Mouse (Mus musculus) left cerebral cortex, adult 2 months (tissue): ENCODE results near the gene Cog2. TPM values are rescaled to one million over a fixed set of nuclear protein-coding genes. Genes with fewer than 3 reads are reported as not detected.

Experiments used
- DNase-seq, 2 experiments: peaks; one replicate each; pipeline ENCODE4 v3.0.0; 2021 to 2022; ENCODE audit warnings: low spot score in 2 of 2, mixed read lengths in 1 of 2; ENCODE audit errors: extremely low spot score in 1 of 2
- H3K27ac ChIP-seq: fragments of 200-600 bp; 2 replicates; pipeline ENCODE4 v1.8.1; 2022
- H3K4me3 ChIP-seq: fragments of 200-600 bp; 2 replicates; pipeline ENCODE4 v1.8.1; 2022
- CTCF ChIP-seq: fragments of 200-600 bp; IDR thresholded peaks from 2 replicates; pipeline ENCODE4 v1.8.1; 2022; ENCODE audit warnings: antibody characterized with exemption, mild to moderate bottlenecking, moderate library complexity
- intact Hi-C: fragments of 180-260 bp; cut with DNase I; formaldehyde crosslinking; loops from one replicate; pipeline ENCODE4 v1.15.1; 2025
- total RNA-seq, 2 experiments: library from RNA; stranded (reverse); gene quantifications; 2 replicates each; pipeline ENCODE4 v1.2.3; 2021

Gene Cog2
- total RNA-seq, 2 experiments from 2014 or later, result 35.1 to 46.5 TPM

DNA sequence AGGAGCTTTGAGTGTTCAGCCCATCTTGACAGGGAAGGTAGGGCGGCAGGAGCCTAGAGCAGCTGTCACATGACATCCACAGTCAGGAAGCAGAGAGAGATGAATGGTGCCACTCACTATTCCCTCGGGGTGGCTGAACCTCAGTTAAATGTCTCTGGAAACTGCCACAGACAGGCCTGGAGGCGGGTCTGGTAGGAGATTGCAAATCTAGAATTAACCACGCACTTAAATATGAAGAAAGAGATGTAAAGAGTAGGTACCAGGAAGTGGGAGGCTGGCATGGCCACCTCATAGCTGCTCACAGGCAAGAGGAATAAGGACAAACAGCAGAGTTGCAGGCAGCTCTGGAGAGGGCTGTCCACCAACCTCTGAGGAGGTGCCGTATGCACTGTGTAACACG, 3.4 kb upstream of the Cog2 start:
- DNase-seq, result no peak
- intact Hi-C loops, result loop anchor here (2.0 to 5.0 kb wide), 2 partner anchors 115 to 130 kb away; no protein-coding TSS in a partner anchor
- Histone ChIP-seq H3K27ac (peak overlapping the region; percentile 81), H3K4me3 (no peak overlapping the region)
- TF ChIP-seq CTCF, result no peak

GRCm38 (mm10) chr8:124521946-124522345, 1.4 kb downstream of the Cog2 start:
- peak overlapping the region; percentile 96 for H3K4me3 ChIP-seq
- no peak overlapping the region for H3K27ac ChIP-seq
- no peak for DNase-seq
- no peak for TF ChIP-seq CTCF
- intact Hi-C loops, result loop anchor here (2.0 kb wide), 1 partner anchor 87 kb away; no protein-coding TSS in a partner anchor

DNA sequence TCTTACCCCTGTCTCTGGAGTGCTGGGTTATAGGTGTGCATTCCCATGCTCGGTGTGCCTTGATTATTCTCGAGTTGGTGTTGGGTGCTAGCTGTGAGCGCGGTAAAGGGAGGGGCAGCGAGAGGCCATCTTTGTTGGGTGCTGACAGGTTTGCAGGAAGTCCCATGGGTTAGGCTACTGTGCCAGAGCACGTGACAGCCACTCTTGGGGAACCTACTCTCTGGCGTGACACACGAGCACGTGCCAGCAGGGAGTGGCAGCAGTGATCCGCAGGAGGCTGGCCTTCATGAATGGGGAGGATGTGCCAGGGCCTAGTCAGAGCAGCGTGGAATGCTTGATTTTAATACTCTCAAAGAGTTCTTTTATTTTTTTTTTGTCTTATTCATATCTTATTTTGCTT, 5.7 kb downstream of the Cog2 start:
- H3K4me3 ChIP-seq, result no peak overlapping the region
- no peak for TF ChIP-seq CTCF
- intact Hi-C loops, result no loop called here
- DNase-seq, result no peak
- H3K27ac ChIP-seq, result no peak overlapping the region

DNA sequence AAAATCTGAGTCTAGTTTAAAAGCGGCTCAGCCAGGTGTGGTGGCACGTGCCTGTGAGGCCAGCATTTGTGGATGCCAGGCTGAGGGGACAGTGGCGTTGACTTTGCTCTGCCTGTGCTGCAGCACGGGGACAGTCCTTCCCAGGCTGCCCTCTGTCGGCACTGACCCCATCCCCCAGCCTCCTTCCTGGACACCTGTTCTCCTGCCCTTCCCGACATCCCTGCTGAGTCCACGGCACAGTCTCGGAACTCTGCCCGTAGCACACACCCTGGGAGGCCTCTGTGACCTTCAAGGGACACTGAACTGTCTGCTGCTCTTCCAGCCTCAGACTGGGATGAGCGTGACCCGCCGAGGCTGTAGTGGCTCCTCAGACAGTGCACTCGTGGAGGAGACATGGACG, 9.5 kb downstream of the Cog2 start:
- no peak for DNase-seq
- intact Hi-C loops, result no loop called here
- Histone ChIP-seq H3K27ac (peak overlapping the region; percentile 22), H3K4me3 (no peak overlapping the region)
- TF ChIP-seq CTCF, result no peak

GRCm38 (mm10) chr8:124530556-124530955, 10.0 kb downstream of the Cog2 start:
- no peak for TF ChIP-seq CTCF
- Histone ChIP-seq H3K27ac (peak overlapping the region; percentile 22), H3K4me3 (no peak overlapping the region)
- intact Hi-C loops, result no loop called here
- DNase-seq, result peak in 1 of 2 experiments; percentile 53

DNA sequence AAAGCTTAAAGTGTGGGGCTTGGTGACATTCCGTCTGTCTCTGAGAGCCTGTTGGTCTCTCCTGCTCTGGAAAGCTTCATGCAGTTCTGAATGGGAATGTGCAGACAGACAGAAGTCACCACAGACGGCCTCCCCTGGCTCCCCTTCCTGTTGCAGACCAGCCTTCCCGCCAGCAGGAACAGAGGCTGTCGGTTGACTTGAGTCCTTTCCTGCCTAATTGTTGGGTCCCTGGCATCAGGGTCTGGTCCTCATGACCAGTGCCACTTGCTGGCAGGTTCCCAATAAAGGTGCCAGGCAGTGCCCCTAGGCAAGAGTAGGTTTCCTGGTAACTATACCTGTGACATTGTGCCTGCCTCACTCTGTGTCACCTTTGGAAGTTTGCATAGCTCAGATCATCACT, 10.4 kb downstream of the Cog2 start:
- H3K27ac ChIP-seq, result peak overlapping the region; percentile 57
- intact Hi-C loops, result no loop called here
- DNase-seq, result no peak
- H3K4me3 ChIP-seq, result no peak overlapping the region
- TF ChIP-seq CTCF, result no peak

DNA sequence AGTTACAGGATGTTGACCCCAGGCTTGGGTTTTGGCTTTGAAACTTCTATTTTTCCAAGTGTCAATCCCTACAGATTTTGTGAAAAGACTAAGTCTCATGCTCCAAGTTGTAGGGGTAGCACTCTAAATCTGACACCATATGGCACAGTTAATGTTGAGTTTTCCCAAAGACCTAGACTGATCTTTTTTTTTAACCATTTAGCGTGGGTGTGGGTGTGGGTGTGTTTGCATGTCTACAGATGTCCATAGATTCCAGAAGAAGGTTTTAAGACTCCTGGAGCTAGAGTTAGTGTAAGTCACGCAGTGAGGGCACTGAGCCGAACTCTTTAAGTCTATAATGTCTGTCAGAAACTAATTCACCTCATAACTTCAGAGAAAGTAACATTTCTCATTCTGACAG, 12.1 kb downstream of the Cog2 start:
- TF ChIP-seq CTCF, result no peak
- Histone ChIP-seq H3K27ac (peak overlapping the region; percentile 54; the same call in 1 of the 2 replicates), H3K4me3 (no peak overlapping the region)
- intact Hi-C loops, result no loop called here
- no peak for DNase-seq

GRCm38 (mm10) chr8:124535451-124535850, 14.9 kb downstream of the Cog2 start:
- H3K27ac ChIP-seq, result no peak overlapping the region
- DNase-seq, result no peak
- intact Hi-C loops, result no loop called here
- no peak for TF ChIP-seq CTCF
- no peak overlapping the region for H3K4me3 ChIP-seq

DNA sequence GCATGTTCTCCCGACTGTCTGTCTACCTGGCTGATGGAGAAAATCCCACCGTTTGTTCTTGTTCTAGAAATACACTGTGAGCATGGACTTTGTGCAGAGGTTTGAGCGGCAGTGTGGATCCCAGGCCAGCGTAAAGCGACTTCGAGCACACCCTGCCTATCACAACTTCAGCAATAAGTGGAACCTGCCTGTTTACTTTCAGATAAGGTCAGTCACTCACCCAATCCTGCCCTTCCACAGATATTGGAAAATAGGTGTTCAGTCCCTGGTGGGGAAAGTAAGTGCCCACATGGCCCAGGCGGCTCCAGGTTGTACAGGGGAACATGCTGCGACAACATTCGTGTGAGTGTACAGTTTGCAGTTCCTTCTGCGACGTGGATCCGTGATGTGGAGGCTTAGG, 20.3 kb downstream of the Cog2 start:
- H3K27ac ChIP-seq, result no peak overlapping the region
- no peak for TF ChIP-seq CTCF
- intact Hi-C loops, result no loop called here
- no peak overlapping the region for H3K4me3 ChIP-seq
- DNase-seq, result no peak

DNA sequence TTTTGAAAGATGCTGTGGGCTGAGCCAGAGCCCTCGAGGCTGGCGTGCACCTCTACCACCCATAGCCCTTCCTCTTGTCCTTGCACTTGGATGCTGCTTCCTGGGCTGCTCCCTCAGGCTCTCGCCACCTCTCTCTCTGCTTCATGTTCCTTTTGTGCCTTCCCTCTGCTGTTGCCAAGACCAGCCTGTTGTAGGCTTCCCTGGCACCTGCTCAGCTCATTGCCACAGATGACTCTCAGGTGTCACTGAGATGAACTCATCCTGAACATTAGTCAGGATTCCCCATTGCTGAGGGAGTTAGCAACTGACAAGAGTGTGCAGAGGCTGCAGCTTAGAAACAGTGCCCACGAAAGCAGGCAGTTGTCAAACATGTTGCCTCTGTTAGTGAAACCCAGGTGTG, 21.4 kb downstream of the Cog2 start:
- no peak for TF ChIP-seq CTCF
- no peak for DNase-seq
- no peak overlapping the region for H3K4me3 ChIP-seq
- no peak overlapping the region; the same call in 1 of the 2 replicates for H3K27ac ChIP-seq
- intact Hi-C loops, result no loop called here

DNA sequence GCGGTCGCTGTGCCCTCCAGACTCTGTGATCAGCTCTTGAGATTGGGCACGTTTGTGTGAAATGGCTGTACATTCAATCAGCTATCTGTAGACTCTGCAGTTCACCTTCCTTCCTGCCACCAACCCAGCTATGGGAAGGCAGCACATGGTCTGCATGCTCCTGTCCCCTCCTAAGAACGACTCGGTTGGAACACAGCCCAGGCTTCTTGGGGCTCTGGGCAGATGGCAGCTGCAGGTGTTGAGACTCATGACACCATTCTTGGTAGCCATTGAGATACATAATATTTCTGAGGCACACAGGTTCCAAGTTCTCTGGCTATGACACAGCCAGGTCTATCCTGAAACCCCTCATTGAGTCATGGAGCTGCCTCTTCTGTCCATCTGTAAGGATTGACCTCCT, 22.7 kb downstream of the Cog2 start:
- no peak for DNase-seq
- H3K4me3 ChIP-seq, result no peak overlapping the region
- H3K27ac ChIP-seq, result no peak overlapping the region
- no peak for TF ChIP-seq CTCF
- intact Hi-C loops, result no loop called here

DNA sequence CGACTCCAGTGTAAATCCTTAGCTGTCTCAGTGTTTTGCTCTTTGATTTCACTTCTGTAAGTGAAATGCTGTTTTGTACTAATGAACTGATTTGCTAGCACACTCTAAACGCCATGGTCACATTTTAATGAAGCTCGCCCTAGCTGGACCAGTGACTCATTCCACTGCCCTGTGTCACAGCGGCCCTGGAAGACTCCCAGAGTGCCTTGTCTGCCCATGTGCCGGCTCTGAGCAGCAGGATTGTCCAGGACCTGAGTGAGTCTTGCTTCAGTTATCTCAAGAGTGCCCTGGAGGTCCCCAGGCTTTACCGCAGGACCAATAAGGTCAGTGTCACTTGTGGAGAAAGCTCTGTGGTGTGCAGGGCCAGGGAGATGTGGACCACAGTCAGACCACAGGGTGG, 25.8 kb downstream of the Cog2 start:
- intact Hi-C loops, result no loop called here
- Histone ChIP-seq H3K4me3 (no peak overlapping the region), H3K27ac (peak overlapping the region; percentile 45)
- no peak for DNase-seq
- no peak for TF ChIP-seq CTCF

DNA sequence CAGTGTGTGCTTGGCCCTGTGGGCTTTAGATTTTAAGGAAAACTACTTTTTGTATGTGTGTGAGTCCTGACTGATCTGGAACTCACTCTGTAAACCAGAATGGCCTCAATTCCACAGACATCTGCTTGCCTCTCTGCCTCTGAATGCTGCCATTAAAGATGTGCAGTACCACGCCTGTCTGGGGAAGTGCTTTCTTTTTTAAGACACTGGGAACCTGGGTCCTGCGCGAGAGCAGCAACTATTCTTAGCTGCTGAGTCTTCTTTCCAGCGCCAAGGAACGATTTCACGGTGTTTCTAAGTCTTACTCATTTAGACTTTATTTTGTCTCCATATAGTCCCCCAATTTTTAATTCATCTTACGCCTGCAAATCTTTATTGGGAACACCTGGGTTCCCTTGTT, 26.2 kb downstream of the Cog2 start:
- intact Hi-C loops, result no loop called here
- no peak for TF ChIP-seq CTCF
- DNase-seq, result no peak
- Histone ChIP-seq H3K4me3 (no peak overlapping the region), H3K27ac (peak overlapping the region; percentile 45)
